Mouse (Mus musculus) midbrain, embryonic 16.5 days (tissue): Measurements from ENCODE around the gene Rad51b. TPM values are rescaled to one million over a fixed set of nuclear protein-coding genes. Genes with fewer than 3 reads are reported as not detected.

Source experiments
- ATAC-seq: fragments of 200-750 bp; cut with Nextera tagmentation; 2 replicates; pipeline ENCODE4 v1.8.0; 2017; ENCODE audit warnings: moderate TSS enrichment
- H3K27ac ChIP-seq: fragments of 300-500 bp; sonication (generic); 2 replicates; pipeline ENCODE4 v1.5.1; 2014; ENCODE audit warnings: mild to moderate bottlenecking, low read length, mixed read lengths
- H3K27me3 ChIP-seq: fragments of 300-500 bp; sonication (generic); 2 replicates; pipeline ENCODE4 v1.6.1; 2014; ENCODE audit warnings: low read depth, low read length, mixed read lengths; ENCODE audit not compliant: control insufficient read depth, insufficient read depth
- H3K36me3 ChIP-seq: fragments of 300-500 bp; sonication (generic); 2 replicates; pipeline ENCODE4 v1.6.1; 2014; ENCODE audit warnings: mild to moderate bottlenecking, low read length, moderate library complexity, mixed read lengths; ENCODE audit not compliant: control insufficient read depth, insufficient read depth
- H3K4me1 ChIP-seq: fragments of 300-500 bp; sonication (generic); 2 replicates; pipeline ENCODE4 v1.6.1; 2014; ENCODE audit warnings: mild to moderate bottlenecking, low read length, mixed read lengths; ENCODE audit not compliant: control insufficient read depth, insufficient read depth
- H3K4me2 ChIP-seq: fragments of 300-500 bp; sonication (generic); 2 replicates; pipeline ENCODE4 v1.6.1; 2014; ENCODE audit warnings: mild to moderate bottlenecking, low read length, mixed read lengths
- H3K4me3 ChIP-seq: fragments of 300-500 bp; sonication (generic); 2 replicates; pipeline ENCODE4 v1.5.1; 2014; ENCODE audit warnings: low read depth, mild to moderate bottlenecking, low read length, moderate library complexity, mixed read lengths
- H3K9ac ChIP-seq: fragments of 300-500 bp; sonication (generic); 2 replicates; pipeline ENCODE4 v1.6.1; 2014; ENCODE audit warnings: low read depth, low read length, mixed read lengths
- H3K9me3 ChIP-seq: fragments of 300-500 bp; sonication (generic); replicated peaks from 2 replicates; pipeline ENCODE4 v1.6.1; 2014; ENCODE audit warnings: mild to moderate bottlenecking, low read length, mixed read lengths; ENCODE audit not compliant: control insufficient read depth, poor library complexity, severe bottlenecking
- WGBS: fragments of 180-500 bp; shearing (Covaris S2); extraction: QIAGEN DNeasy Blood & Tissue Kit; methylation state at CpG from one replicate; pipeline ENCODE4 v1.1.7; 2014; 5-methylcytosine and 5-hydroxymethylcytosine counted together
- polyA plus RNA-seq: library from polyadenylated mRNA; unstranded; fragments of >200 nt; fragmentation: Nextera tagmentation; extraction: Ambion mirVana; gene quantifications from 2 replicates; pipeline ENCODE4 v1.2.1, GENCODE M21; 2015

The Rad51b gene
- polyA plus RNA-seq, 1 experiment from 2014 or later, result 1.5 TPM

- Histone ChIP-seq H3K9ac (no peak overlapping the region), H3K4me3 (no peak overlapping the region), H3K4me2 (no peak overlapping the region), H3K27ac (no peak overlapping the region), H3K9me3 (no peaks in the 10 kb centered on the region), H3K4me1 (no peaks in the 10 kb centered on the region), H3K36me3 (no peaks in the 10 kb centered on the region), H3K27me3 (no peaks in the 10 kb centered on the region)
- 86% methylated on average over 7 of the region's 7 CpGs for WGBS
- no peak for ATAC-seq
These were observed 465.6 kb downstream of the Rad51b start for GRCm38 (mm10) chr12:79762570-79763275.

GRCm38 (mm10) chr12:79766116-79766515 is 469.0 kb downstream of the Rad51b start:
- Histone ChIP-seq H3K4me2 (no peak overlapping the region), H3K9ac (no peak overlapping the region), H3K27me3 (no peaks in the 10 kb centered on the region), H3K27ac (no peak overlapping the region), H3K4me3 (no peak overlapping the region), H3K9me3 (no peaks in the 10 kb centered on the region), H3K36me3 (no peaks in the 10 kb centered on the region), H3K4me1 (no peaks in the 10 kb centered on the region)
- 82% methylated on average over 6 of the region's 6 CpGs for WGBS
- no peak for ATAC-seq

DNA sequence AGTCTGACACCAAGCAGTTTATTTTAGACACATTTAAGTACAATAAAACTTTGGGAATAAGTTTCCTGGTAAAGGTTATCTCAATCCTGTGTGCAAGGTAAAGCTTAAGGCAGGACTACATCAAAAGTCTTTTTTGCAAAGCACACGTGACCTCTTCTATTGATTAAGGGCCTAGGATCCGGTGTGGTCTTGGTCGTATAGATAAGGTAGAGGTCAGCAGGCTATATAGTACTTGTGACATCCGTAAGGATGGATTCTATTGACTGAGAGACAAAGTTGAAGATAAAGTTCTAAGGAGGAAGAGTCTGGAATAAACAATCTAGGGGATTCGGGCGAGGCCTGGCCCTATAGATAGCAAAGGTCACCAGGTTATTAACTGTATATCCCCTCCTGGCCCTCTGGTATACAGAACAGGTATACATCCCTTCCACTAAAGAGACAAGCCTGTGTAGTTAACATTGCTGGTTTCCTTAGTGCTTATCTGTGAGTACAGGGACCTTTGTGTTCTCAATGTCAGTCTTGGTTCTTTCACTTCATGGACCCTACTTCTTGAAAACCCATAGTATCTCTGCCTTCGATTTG is 471.8 kb downstream of the Rad51b start:
- Histone ChIP-seq H3K36me3 (no peaks in the 10 kb centered on the region), H3K9me3 (no peaks in the 10 kb centered on the region), H3K4me3 (no peak overlapping the region), H3K4me1 (no peaks in the 10 kb centered on the region), H3K4me2 (no peak overlapping the region), H3K9ac (no peak overlapping the region), H3K27me3 (no peaks in the 10 kb centered on the region), H3K27ac (no peak overlapping the region)
- 96% methylated on average over 7 of the region's 7 CpGs for WGBS
- no peak for ATAC-seq

GRCm38 (mm10) chr12:79769763-79770162 is 472.7 kb downstream of the Rad51b start:
- no peak overlapping the region for H3K9ac ChIP-seq
- H3K4me2 ChIP-seq, result no peak overlapping the region
- 81% methylated on average over 9 of the region's 9 CpGs for WGBS
- no peak overlapping the region for H3K4me3 ChIP-seq
- no peaks in the 10 kb centered on the region for H3K4me1 ChIP-seq
- no peaks in the 10 kb centered on the region for H3K27me3 ChIP-seq
- no peak for ATAC-seq
- H3K27ac ChIP-seq, result no peak overlapping the region
- H3K9me3 ChIP-seq, result no peaks in the 10 kb centered on the region
- H3K36me3 ChIP-seq, result no peaks in the 10 kb centered on the region

DNA sequence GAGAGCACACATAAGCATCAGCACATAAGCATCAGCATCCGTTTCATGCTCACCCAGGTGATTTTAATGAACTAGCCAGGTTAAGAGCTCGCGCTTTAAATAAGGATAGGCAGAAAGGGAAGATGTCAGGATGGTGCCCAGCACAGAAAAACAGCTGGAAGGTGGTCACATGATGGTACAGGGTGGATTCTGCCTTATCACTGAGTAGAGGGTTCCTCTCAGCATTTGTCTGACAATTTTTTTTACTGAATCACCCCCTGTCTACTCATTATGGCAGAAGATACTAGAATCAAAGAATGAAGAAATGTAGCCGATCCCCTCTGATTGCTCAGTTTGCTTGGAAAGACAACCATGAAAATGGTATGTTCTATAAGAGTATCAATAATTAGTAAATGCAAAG is 474.1 kb downstream of the Rad51b start:
- WGBS, result over 99% methylated on average over 4 of the region's 4 CpGs

GRCm38 (mm10) chr12:79771741-79772140 is 474.7 kb downstream of the Rad51b start:
- no peaks in the 10 kb centered on the region for H3K9me3 ChIP-seq
- no peak overlapping the region for H3K9ac ChIP-seq
- H3K4me3 ChIP-seq, result no peak overlapping the region
- H3K36me3 ChIP-seq, result no peaks in the 10 kb centered on the region
- H3K4me1 ChIP-seq, result no peaks in the 10 kb centered on the region
- H3K27me3 ChIP-seq, result no peaks in the 10 kb centered on the region
- no peak overlapping the region for H3K27ac ChIP-seq
- no peak for ATAC-seq
- WGBS, result 94% methylated on average over 3 of the region's 3 CpGs
- H3K4me2 ChIP-seq, result no peak overlapping the region

More for the DNA sequence above, 474.1 kb downstream of the Rad51b start:
- Histone ChIP-seq H3K27me3 (no peaks in the 10 kb centered on the region), H3K27ac (no peak overlapping the region), H3K4me3 (no peak overlapping the region), H3K9ac (no peak overlapping the region), H3K4me2 (no peak overlapping the region), H3K4me1 (no peaks in the 10 kb centered on the region), H3K9me3 (no peaks in the 10 kb centered on the region), H3K36me3 (no peaks in the 10 kb centered on the region)
- no peak for ATAC-seq

DNA sequence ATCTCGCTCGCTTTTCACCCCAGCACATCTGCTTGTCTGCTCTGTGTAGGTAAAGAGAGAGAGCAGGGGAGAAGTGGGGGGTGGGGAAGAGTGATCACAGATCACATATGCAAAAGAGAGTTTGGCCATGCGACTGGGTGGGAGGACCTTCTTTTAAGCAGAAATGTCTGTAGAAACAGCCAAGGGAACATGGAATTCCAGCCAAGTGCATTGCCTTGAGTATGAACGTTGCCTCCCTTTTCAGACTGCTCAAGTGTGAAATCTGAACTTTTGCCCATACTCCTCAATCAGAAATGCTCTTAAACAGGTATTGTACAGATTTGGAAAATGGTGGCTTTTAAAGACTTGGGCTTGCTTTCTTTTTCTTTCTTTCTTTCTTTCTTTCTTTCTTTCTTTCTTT is 476.2 kb downstream of the Rad51b start:
- Histone ChIP-seq H3K4me3 (no peak overlapping the region), H3K36me3 (no peaks in the 10 kb centered on the region), H3K4me1 (no peaks in the 10 kb centered on the region), H3K27ac (no peak overlapping the region), H3K9me3 (no peaks in the 10 kb centered on the region), H3K27me3 (no peaks in the 10 kb centered on the region), H3K9ac (no peak overlapping the region), H3K4me2 (no peak overlapping the region)
- WGBS, result 91% methylated on average over 4 of the region's 4 CpGs
- ATAC-seq, result no peak

- Histone ChIP-seq H3K9me3 (no peaks in the 10 kb centered on the region), H3K36me3 (no peaks in the 10 kb centered on the region), H3K4me3 (no peak overlapping the region), H3K27me3 (no peaks in the 10 kb centered on the region), H3K4me1 (no peaks in the 10 kb centered on the region), H3K9ac (no peak overlapping the region), H3K4me2 (no peak overlapping the region), H3K27ac (no peak overlapping the region)
- ATAC-seq, result no peak
- 79% methylated on average over 4 of the region's 4 CpGs for WGBS
These were observed 477.5 kb downstream of the Rad51b start for GRCm38 (mm10) chr12:79774571-79774970.

DNA sequence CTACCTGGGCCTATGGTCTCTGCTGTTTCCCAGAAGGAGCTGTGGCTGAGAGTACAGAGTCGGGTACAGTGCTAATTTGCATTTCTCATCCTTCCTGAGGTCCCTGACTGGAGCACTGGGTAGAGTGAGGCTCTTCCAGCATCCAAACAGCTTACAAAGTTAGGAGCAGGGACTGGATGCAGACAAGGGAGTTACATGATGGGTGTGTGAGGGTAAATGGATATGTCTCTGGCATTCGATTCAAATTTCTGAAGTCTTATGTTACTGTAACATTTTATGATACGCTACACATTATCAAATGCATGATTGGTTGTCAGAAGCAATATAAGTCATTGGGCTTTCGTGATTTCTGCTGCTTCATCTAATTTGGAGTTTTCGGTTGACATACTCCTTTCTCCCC is 479.7 kb downstream of the Rad51b start:
- H3K4me3 ChIP-seq, result no peak overlapping the region
- H3K9me3 ChIP-seq, result no peaks in the 10 kb centered on the region
- H3K27me3 ChIP-seq, result no peaks in the 10 kb centered on the region
- H3K27ac ChIP-seq, result no peak overlapping the region
- WGBS, result 85% methylated on average over 5 of the region's 5 CpGs
- H3K9ac ChIP-seq, result no peak overlapping the region
- no peak for ATAC-seq
- no peak overlapping the region for H3K4me2 ChIP-seq
- no peaks in the 10 kb centered on the region for H3K36me3 ChIP-seq
- no peaks in the 10 kb centered on the region for H3K4me1 ChIP-seq
